Mouse (Mus musculus) hindbrain, embryonic 16.5 days (tissue): ENCODE measurements around the gene Med24. TPM values are rescaled to one million over a fixed set of nuclear protein-coding genes. Genes with fewer than 3 reads are reported as not detected.

ENCODE experiments used
- polyA plus RNA-seq: library from polyadenylated mRNA; unstranded; fragments of >200 nt; fragmentation: Nextera tagmentation; extraction: Ambion mirVana; gene quantifications from 2 replicates; pipeline ENCODE4 v1.2.1, GENCODE M21; 2015

The Med24 gene
- polyA plus RNA-seq, 1 experiment from 2014 or later, result 62.5 TPM

Other genes starting within 250 kb of the Med24 start
- 0.35 and 0.45 TPM in 2 replicates for gene Ikzf3, start 183.4 kb downstream of the Med24 start, polyA plus RNA-seq
- 0.11 and 0.15 TPM in 2 replicates for gene Zpbp2, start 178.3 kb downstream of the Med24 start, polyA plus RNA-seq
- gene Ormdl3, start 142.1 kb downstream of the Med24 start, polyA plus RNA-seq, result 117 and 124 TPM in 2 replicates
- not detected in 2 replicates for gene Lrrc3c, start 131.1 kb downstream of the Med24 start, polyA plus RNA-seq
- 0.41 and 1.3 TPM in 2 replicates for gene Gm12355, start 103.8 kb downstream of the Med24 start, polyA plus RNA-seq
- not detected in 2 replicates for gene Gsdma3, start 103.1 kb downstream of the Med24 start, polyA plus RNA-seq
- gene Gsdma2, start 82.7 kb downstream of the Med24 start, polyA plus RNA-seq, result not detected in 2 replicates
- 0.08 TPM in 1 of 2 replicates, not detected in the other for gene Gsdma, start 65.1 kb downstream of the Med24 start, polyA plus RNA-seq
- 186 and 189 TPM in 2 replicates for gene Psmd3, start 46.9 kb downstream of the Med24 start, polyA plus RNA-seq
- gene Csf3, start 28.2 kb downstream of the Med24 start, polyA plus RNA-seq, result not detected in 2 replicates
- 127 and 144 TPM in 2 replicates for gene Thra, start 11.2 kb upstream of the Med24 start, polyA plus RNA-seq
- 4.9 and 5.6 TPM in 2 replicates for gene Nr1d1, start 45.9 kb upstream of the Med24 start, polyA plus RNA-seq
- gene Msl1, start 66.1 kb upstream of the Med24 start, polyA plus RNA-seq, result 28.2 and 28.6 TPM in 2 replicates
- 41.7 and 49.2 TPM in 2 replicates for gene Casc3, start 75.5 kb upstream of the Med24 start, polyA plus RNA-seq
- gene Rapgefl1, start 107.3 kb upstream of the Med24 start, polyA plus RNA-seq, result 11.6 and 13.0 TPM in 2 replicates
- gene Wipf2, start 134.2 kb upstream of the Med24 start, polyA plus RNA-seq, result 4.1 and 4.2 TPM in 2 replicates
- gene Cdc6, start 178.4 kb upstream of the Med24 start, polyA plus RNA-seq, result 4.6 and 6.3 TPM in 2 replicates
- gene Rara, start 198.4 kb upstream of the Med24 start, polyA plus RNA-seq, result 12.1 and 16.7 TPM in 2 replicates